Mouse (Mus musculus): ENCODE measurements around the gene Zfp106. TPM values are rescaled to one million over a fixed set of nuclear protein-coding genes. Genes with fewer than 3 reads are reported as not detected.
A peak's percentile ranks its signal among the peaks of the same experiment; 100 is the strongest.
"Not testable (repeated sequence)": the region's sequence is repeated elsewhere in the genome, so short reads cannot be mapped to it uniquely, and the experiment has no call there.

The Zfp106 gene
- polyA plus RNA-seq, 1 experiment from 2014 or later, result 56.6 TPM

GRCm38 (mm10) chr2:120564548-120565188 lies 1.0 kb upstream of the Zfp106 start:
- H3K27ac ChIP-seq (ENCODE audit: low read depth, low read length); H3K4me1 ChIP-seq (ENCODE audit: control insufficient read depth, insufficient read depth, low read length); H3K4me3 ChIP-seq (ENCODE audit: low read depth, low read length); H3K9ac ChIP-seq (ENCODE audit: low read depth, low read length); ATAC-seq (replicated peaks; ENCODE audit: insufficient number of reproducible peaks, low FRiP score, low TSS enrichment); H3K9me3 ChIP-seq (replicated peaks; ENCODE audit: control insufficient read depth, low read length); H3K36me3 ChIP-seq (ENCODE audit: control insufficient read depth, insufficient read depth, low read length); H3K4me2 ChIP-seq; H3K27me3 ChIP-seq (ENCODE audit: control insufficient read depth, insufficient read depth, low read length): not testable (repeated sequence)
- 89% methylated on average over 4 of the region's 4 CpGs for whole genome bisulfite sequencing (ENCODE audit: insufficient replicate concordance)

- H3K27ac ChIP-seq (ENCODE audit: low read depth, low read length), result peak overlapping the region; percentile 79; the same call in 1 of the 2 replicates
- ATAC-seq (replicated peaks; ENCODE audit: insufficient number of reproducible peaks, low FRiP score, low TSS enrichment), result no peak
- H3K27me3 ChIP-seq (ENCODE audit: control insufficient read depth, insufficient read depth, low read length), result no peaks in the 10 kb centered on the region
- peak overlapping the region; percentile 87 for H3K4me3 ChIP-seq (ENCODE audit: low read depth, low read length)
- no peaks in the 10 kb centered on the region; the same call in 1 of the 2 replicates for H3K4me1 ChIP-seq (ENCODE audit: control insufficient read depth, insufficient read depth, low read length)
- H3K9me3 ChIP-seq (replicated peaks; ENCODE audit: control insufficient read depth, low read length), result no peaks in the 10 kb centered on the region
- peak overlapping the region; percentile 95 for H3K9ac ChIP-seq (ENCODE audit: low read depth, low read length)
- WGBS (ENCODE audit: insufficient replicate concordance), result 17% methylated on average over 9 of the region's 9 CpGs
- peak overlapping the region; percentile 74 for H3K4me2 ChIP-seq
- 0 out of 2 replicates have a peak, but pooled peaks cover 2% of the 10 kb centered on the region for H3K36me3 ChIP-seq (ENCODE audit: control insufficient read depth, insufficient read depth, low read length)
These were observed 796 bp downstream of the Zfp106 start for GRCm38 (mm10) chr2:120562859-120563234.

GRCm38 (mm10) chr2:120561524-120561923 lies 2.1 kb downstream of the Zfp106 start:
- 96% methylated on average over 1 of the region's 1 CpGs for WGBS (ENCODE audit: insufficient replicate concordance)

GRCm38 (mm10) chr2:120558813-120559212 lies 4.8 kb downstream of the Zfp106 start:
- Histone ChIP-seq H3K4me2 (no peak overlapping the region), H3K27ac (ENCODE audit: low read depth, low read length) (no peak overlapping the region), H3K9ac (ENCODE audit: low read depth, low read length) (no peak overlapping the region), H3K27me3 (ENCODE audit: control insufficient read depth, insufficient read depth, low read length) (no peaks in the 10 kb centered on the region), H3K4me1 (ENCODE audit: control insufficient read depth, insufficient read depth, low read length) (no peaks in the 10 kb centered on the region), H3K4me3 (ENCODE audit: low read depth, low read length) (no peak overlapping the region), H3K36me3 (ENCODE audit: control insufficient read depth, insufficient read depth, low read length) (peaks cover 5% of the 10 kb centered on the region; the same call in 1 of the 2 replicates), H3K9me3 (replicated peaks; ENCODE audit: control insufficient read depth, low read length) (no peaks in the 10 kb centered on the region)
- WGBS (ENCODE audit: insufficient replicate concordance), result 75% methylated on average over 3 of the region's 3 CpGs
- ATAC-seq (replicated peaks; ENCODE audit: insufficient number of reproducible peaks, low FRiP score, low TSS enrichment), result no peak

More at GRCm38 (mm10) chr2:120561524-120561923, 2.1 kb downstream of the Zfp106 start:
- Histone ChIP-seq H3K4me2 (no peak overlapping the region), H3K36me3 (ENCODE audit: control insufficient read depth, insufficient read depth, low read length) (0 out of 2 replicates have a peak, but pooled peaks cover 2% of the 10 kb centered on the region), H3K4me1 (ENCODE audit: control insufficient read depth, insufficient read depth, low read length) (no peaks in the 10 kb centered on the region), H3K4me3 (ENCODE audit: low read depth, low read length) (no peak overlapping the region), H3K9me3 (replicated peaks; ENCODE audit: control insufficient read depth, low read length) (no peaks in the 10 kb centered on the region), H3K9ac (ENCODE audit: low read depth, low read length) (no peak overlapping the region), H3K27ac (ENCODE audit: low read depth, low read length) (no peak overlapping the region), H3K27me3 (ENCODE audit: control insufficient read depth, insufficient read depth, low read length) (no peaks in the 10 kb centered on the region)
- no peak for ATAC-seq (replicated peaks; ENCODE audit: insufficient number of reproducible peaks, low FRiP score, low TSS enrichment)

GRCm38 (mm10) chr2:120556868-120557267 lies 6.8 kb downstream of the Zfp106 start:
- no peaks in the 10 kb centered on the region for H3K4me1 ChIP-seq (ENCODE audit: control insufficient read depth, insufficient read depth, low read length)
- no peak overlapping the region for H3K9ac ChIP-seq (ENCODE audit: low read depth, low read length)
- H3K27ac ChIP-seq (ENCODE audit: low read depth, low read length), result no peak overlapping the region
- H3K27me3 ChIP-seq (ENCODE audit: control insufficient read depth, insufficient read depth, low read length), result no peaks in the 10 kb centered on the region
- no peak for ATAC-seq (replicated peaks; ENCODE audit: insufficient number of reproducible peaks, low FRiP score, low TSS enrichment)
- 76% methylated on average over 3 of the region's 3 CpGs for whole genome bisulfite sequencing (ENCODE audit: insufficient replicate concordance)
- H3K36me3 ChIP-seq (ENCODE audit: control insufficient read depth, insufficient read depth, low read length), result peaks cover 10% of the 10 kb centered on the region
- H3K4me3 ChIP-seq (ENCODE audit: low read depth, low read length), result no peak overlapping the region
- no peak overlapping the region for H3K4me2 ChIP-seq
- H3K9me3 ChIP-seq (replicated peaks; ENCODE audit: control insufficient read depth, low read length), result no peaks in the 10 kb centered on the region

- peaks cover 5% of the 10 kb centered on the region; the same call in 1 of the 2 replicates for H3K4me1 ChIP-seq (ENCODE audit: control insufficient read depth, insufficient read depth, low read length)
- H3K27ac ChIP-seq (ENCODE audit: low read depth, low read length), result no peak overlapping the region
- H3K9me3 ChIP-seq (replicated peaks; ENCODE audit: control insufficient read depth, low read length), result no peaks in the 10 kb centered on the region
- ATAC-seq (replicated peaks; ENCODE audit: insufficient number of reproducible peaks, low FRiP score, low TSS enrichment), result no peak
- H3K9ac ChIP-seq (ENCODE audit: low read depth, low read length), result no peak overlapping the region
- H3K4me2 ChIP-seq, result no peak overlapping the region
- no peaks in the 10 kb centered on the region for H3K27me3 ChIP-seq (ENCODE audit: control insufficient read depth, insufficient read depth, low read length)
- WGBS (ENCODE audit: insufficient replicate concordance), result 91% methylated on average over 2 of the region's 2 CpGs
- peaks cover 2% of the 10 kb centered on the region; the same call in 1 of the 2 replicates for H3K36me3 ChIP-seq (ENCODE audit: control insufficient read depth, insufficient read depth, low read length)
- no peak overlapping the region for H3K4me3 ChIP-seq (ENCODE audit: low read depth, low read length)
These were observed 18.9 kb downstream of the Zfp106 start for GRCm38 (mm10) chr2:120544732-120545131.

- 23% methylated on average over 1 of the region's 1 CpGs for WGBS (ENCODE audit: insufficient replicate concordance)
- peak overlapping the region; percentile 46 for H3K4me2 ChIP-seq
- peaks cover 8% of the 10 kb centered on the region; the same call in 1 of the 2 replicates for H3K4me1 ChIP-seq (ENCODE audit: control insufficient read depth, insufficient read depth, low read length)
- no peak overlapping the region; the same call in 1 of the 2 replicates for H3K9ac ChIP-seq (ENCODE audit: low read depth, low read length)
- H3K4me3 ChIP-seq (ENCODE audit: low read depth, low read length), result no peak overlapping the region
- peak overlapping the region; percentile 77 for H3K27ac ChIP-seq (ENCODE audit: low read depth, low read length)
- ATAC-seq (replicated peaks; ENCODE audit: insufficient number of reproducible peaks, low FRiP score, low TSS enrichment), result peak; percentile 89; the same call in 1 of the 2 replicates
- no peaks in the 10 kb centered on the region for H3K27me3 ChIP-seq (ENCODE audit: control insufficient read depth, insufficient read depth, low read length)
- H3K36me3 ChIP-seq (ENCODE audit: control insufficient read depth, insufficient read depth, low read length), result peaks cover 4% of the 10 kb centered on the region
- H3K9me3 ChIP-seq (replicated peaks; ENCODE audit: control insufficient read depth, low read length), result no peaks in the 10 kb centered on the region
These were observed 23.9 kb downstream of the Zfp106 start for GRCm38 (mm10) chr2:120539778-120540208.

GRCm38 (mm10) chr2:120539333-120539732 lies 24.3 kb downstream of the Zfp106 start:
- H3K27ac ChIP-seq (ENCODE audit: low read depth, low read length), result peak overlapping the region; percentile 77
- H3K9ac ChIP-seq (ENCODE audit: low read depth, low read length), result no peak overlapping the region; the same call in 1 of the 2 replicates
- peaks cover 8% of the 10 kb centered on the region; the same call in 1 of the 2 replicates for H3K4me1 ChIP-seq (ENCODE audit: control insufficient read depth, insufficient read depth, low read length)
- no peaks in the 10 kb centered on the region for H3K9me3 ChIP-seq (replicated peaks; ENCODE audit: control insufficient read depth, low read length)
- H3K4me2 ChIP-seq, result peak overlapping the region; percentile 46
- no peaks in the 10 kb centered on the region for H3K27me3 ChIP-seq (ENCODE audit: control insufficient read depth, insufficient read depth, low read length)
- ATAC-seq (replicated peaks; ENCODE audit: insufficient number of reproducible peaks, low FRiP score, low TSS enrichment), result no peak
- H3K36me3 ChIP-seq (ENCODE audit: control insufficient read depth, insufficient read depth, low read length), result peaks cover 8% of the 10 kb centered on the region
- 46% methylated on average over 3 of the region's 3 CpGs for WGBS (ENCODE audit: insufficient replicate concordance)
- peak overlapping the region; percentile 21; the same call in 1 of the 2 replicates for H3K4me3 ChIP-seq (ENCODE audit: low read depth, low read length)

- H3K27me3 ChIP-seq (ENCODE audit: control insufficient read depth, insufficient read depth, low read length), result no peaks in the 10 kb centered on the region
- H3K9ac ChIP-seq (ENCODE audit: low read depth, low read length), result no peak overlapping the region
- H3K9me3 ChIP-seq (replicated peaks; ENCODE audit: control insufficient read depth, low read length), result no peaks in the 10 kb centered on the region
- H3K4me3 ChIP-seq (ENCODE audit: low read depth, low read length), result no peak overlapping the region
- no peaks in the 10 kb centered on the region for H3K4me1 ChIP-seq (ENCODE audit: control insufficient read depth, insufficient read depth, low read length)
- 90% methylated on average over 4 of the region's 4 CpGs for WGBS (ENCODE audit: insufficient replicate concordance)
- no peak for ATAC-seq (replicated peaks; ENCODE audit: insufficient number of reproducible peaks, low FRiP score, low TSS enrichment)
- H3K36me3 ChIP-seq (ENCODE audit: control insufficient read depth, insufficient read depth, low read length), result peaks cover 44% of the 10 kb centered on the region
- no peak overlapping the region for H3K4me2 ChIP-seq
- no peak overlapping the region for H3K27ac ChIP-seq (ENCODE audit: low read depth, low read length)
These were observed 32.4 kb downstream of the Zfp106 start for GRCm38 (mm10) chr2:120531223-120531622.
